Mouse (Mus musculus) heart, adult 2 months (tissue): Measurements from ENCODE around the gene Hsbp1. TPM values are rescaled to one million over a fixed set of nuclear protein-coding genes. Genes with fewer than 3 reads are reported as not detected.
A peak's percentile ranks its signal among the peaks of the same experiment; 100 is the strongest.
"Not testable (repeated sequence)": the region's sequence is repeated elsewhere in the genome, so short reads cannot be mapped to it uniquely, and the experiment has no call there.

Experiments used
- DNase-seq, 2 experiments: peaks; one replicate each; pipeline ENCODE4 v3.0.0; 2021
- H3K27ac ChIP-seq: fragments of 200-600 bp; 2 replicates; pipeline ENCODE4 v1.8.1; 2022
- H3K27me3 ChIP-seq: fragments of 200-500 bp; 2 replicates; pipeline ENCODE4 v1.6.1; 2012; ENCODE audit warnings: mild to moderate bottlenecking, low read length, inconsistent platforms, mixed read lengths; ENCODE audit not compliant: control insufficient read depth, insufficient read depth
- H3K36me3 ChIP-seq: fragments of 200-500 bp; 2 replicates; pipeline ENCODE4 v1.6.1; 2012; ENCODE audit warnings: low read length, inconsistent platforms; ENCODE audit not compliant: control insufficient read depth, insufficient read depth
- H3K4me1 ChIP-seq: fragments of 200-500 bp; 2 replicates; pipeline ENCODE4 v1.6.1; 2011; ENCODE audit warnings: low read length; ENCODE audit not compliant: control insufficient read depth, insufficient read depth
- H3K4me3 ChIP-seq: fragments of 200-600 bp; 2 replicates; pipeline ENCODE4 v1.8.1; 2022
- H3K79me2 ChIP-seq: fragments of 200-500 bp; replicated peaks from 2 replicates; pipeline ENCODE4 v1.6.1; 2012; ENCODE audit warnings: mild to moderate bottlenecking, inconsistent platforms, low read length, moderate library complexity, mixed read lengths; ENCODE audit not compliant: control insufficient read depth, insufficient read depth
- H3K9ac ChIP-seq: fragments of 200-500 bp; 2 replicates; pipeline ENCODE4 v1.6.1; 2012; ENCODE audit warnings: low read depth, mild to moderate bottlenecking, control low read depth, inconsistent platforms, low read length, mixed read lengths
- CTCF ChIP-seq: fragments of 200-600 bp; IDR thresholded peaks from 2 replicates; pipeline ENCODE4 v1.8.1; 2022; ENCODE audit warnings: antibody characterized with exemption, mild to moderate bottlenecking, moderate library complexity
- EP300 ChIP-seq: fragments of 200-500 bp; IDR thresholded peaks from 2 replicates; pipeline ENCODE4 v1.6.1; 2011; ENCODE audit warnings: low read depth, low read length, control low read depth; ENCODE audit not compliant: insufficient read depth
- POLR2A ChIP-seq: fragments of 200-500 bp; IDR thresholded peaks from 2 replicates; pipeline ENCODE4 v1.6.1; 2011; ENCODE audit warnings: mild to moderate bottlenecking, low read depth, low read length, control low read depth; ENCODE audit not compliant: insufficient read depth
- WGBS: fragments of 180-500 bp; shearing (Covaris S2); methylation state at CpG from one replicate; pipeline ENCODE4 v1.1.7; 2018; 5-methylcytosine and 5-hydroxymethylcytosine counted together
- intact Hi-C: fragments of 180-260 bp; cut with DNase I; formaldehyde crosslinking; loops from one replicate; pipeline ENCODE4 v1.15.1; 2025
- polyA plus RNA-seq: library from polyadenylated mRNA; depleted of rRNA; stranded (reverse); fragments of >200 nt; gene quantifications from 2 replicates; pipeline ENCODE4 v1.2.3, GENCODE M21; 2012
- total RNA-seq, 2 experiments: library from RNA; stranded (reverse); gene quantifications; 2 replicates each; pipeline ENCODE4 v1.2.3; 2021

Hsbp1 gene
- total and polyA plus RNA-seq, 3 experiments = 132 to 159 (median 148) TPM

DNA sequence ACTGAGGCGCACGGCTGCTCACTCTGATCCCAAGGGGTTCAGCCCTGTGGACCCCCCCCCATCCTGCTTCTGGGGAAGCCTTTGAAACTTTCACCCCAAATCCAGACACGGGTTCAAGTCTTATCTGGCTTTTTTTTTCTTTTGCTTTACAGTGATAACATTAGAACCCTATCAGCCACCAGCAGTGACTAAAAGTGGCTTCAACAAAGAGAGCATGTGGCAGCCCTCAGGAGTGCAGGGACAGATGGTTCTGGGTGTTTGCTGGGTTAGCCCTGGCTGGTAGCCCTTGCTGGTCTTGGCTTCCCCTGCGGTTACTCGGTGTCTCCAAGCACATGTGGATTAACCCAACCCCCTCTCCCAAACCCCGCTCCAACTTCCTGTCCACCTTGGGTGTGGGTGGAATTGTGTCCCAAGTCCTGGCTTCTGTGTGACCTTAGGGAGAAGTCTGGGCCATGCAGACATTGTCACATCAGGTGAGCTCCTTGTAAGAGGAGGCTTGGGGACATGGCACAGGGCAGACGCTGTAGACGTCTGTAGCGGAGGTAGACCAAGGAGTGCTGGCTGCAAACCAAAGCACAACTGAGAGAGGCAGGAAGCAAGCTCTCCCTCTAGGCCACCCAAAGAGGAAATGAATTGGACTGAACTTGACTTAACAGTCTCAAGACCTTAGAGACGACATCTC, 8.8 kb downstream of the Hsbp1 start:
- Histone ChIP-seq H3K27ac (no peak overlapping the region), H3K36me3 (no peaks in the 10 kb centered on the region), H3K27me3 (no peaks in the 10 kb centered on the region), H3K4me3 (no peak overlapping the region), H3K9ac (no peak overlapping the region), H3K79me2 (no peaks in the 10 kb centered on the region), H3K4me1 (peaks cover 2% of the 10 kb centered on the region)
- no peak for TF ChIP-seq POLR2A
- no peak for TF ChIP-seq EP300
- TF ChIP-seq CTCF = no peak
- 40% methylated on average over 10 of the region's 10 CpGs for WGBS
- intact Hi-C loops = no loop called here
- no peak for DNase-seq

DNA sequence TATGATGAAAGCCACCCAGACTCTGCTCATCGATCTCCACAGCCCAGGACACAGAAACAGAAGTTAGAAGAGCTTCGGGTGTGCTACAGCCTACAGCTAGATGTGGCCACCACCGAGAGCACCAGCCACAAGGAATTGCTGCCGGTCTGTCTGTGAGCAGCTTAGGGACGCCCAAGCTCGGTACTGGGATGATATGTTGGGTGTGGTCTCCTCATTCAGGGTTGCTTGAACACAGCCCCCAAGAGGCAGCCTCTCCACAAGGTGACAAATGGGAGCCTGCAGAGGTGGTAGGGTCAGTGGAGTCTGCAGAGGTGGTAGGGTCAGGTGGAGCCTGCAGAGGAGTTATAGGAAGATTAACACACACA, 9.4 kb downstream of the Hsbp1 start:
- Histone ChIP-seq H3K27ac (no peak overlapping the region), H3K79me2 (no peaks in the 10 kb centered on the region), H3K4me1 (peaks cover 2% of the 10 kb centered on the region), H3K4me3 (no peak overlapping the region), H3K36me3 (no peaks in the 10 kb centered on the region), H3K27me3 (no peaks in the 10 kb centered on the region), H3K9ac (no peak overlapping the region)
- intact Hi-C loops = no loop called here
- TF ChIP-seq EP300 (no peak), POLR2A (no peak), CTCF (no peak)
- DNase-seq = no peak
- WGBS = 69% methylated on average over 6 of the region's 6 CpGs

- H3K36me3 ChIP-seq, H3K4me1 ChIP-seq, H3K27me3 ChIP-seq, H3K4me3 ChIP-seq, DNase-seq, H3K27ac ChIP-seq, H3K9ac ChIP-seq, H3K79me2 ChIP-seq, intact Hi-C loops: not testable (repeated sequence)
- 56% methylated on average over 5 of the region's 5 CpGs for WGBS
- peak; percentile 45 for TF ChIP-seq CTCF
Measured at GRCm38 (mm10) chr8:119356631-119357030, 12.3 kb downstream of the Hsbp1 start.

- 81% methylated on average over 7 of the region's 7 CpGs for WGBS
- no peak overlapping the region for H3K9ac ChIP-seq
- peaks cover 2% of the 10 kb centered on the region for H3K4me1 ChIP-seq
- DNase-seq = no peak
- TF ChIP-seq CTCF (no peak), EP300 (no peak), POLR2A (no peak)
- no peaks in the 10 kb centered on the region for H3K36me3 ChIP-seq
- no peak overlapping the region for H3K27ac ChIP-seq
- no peak overlapping the region for H3K4me3 ChIP-seq
- intact Hi-C loops = no loop called here
- H3K27me3 ChIP-seq = no peaks in the 10 kb centered on the region
- no peaks in the 10 kb centered on the region for H3K79me2 ChIP-seq
Measured at GRCm38 (mm10) chr8:119358175-119358574, 13.9 kb downstream of the Hsbp1 start.

- no peaks in the 10 kb centered on the region for H3K36me3 ChIP-seq
- no peaks in the 10 kb centered on the region for H3K4me1 ChIP-seq
- no peaks in the 10 kb centered on the region for H3K79me2 ChIP-seq
- H3K27me3 ChIP-seq = no peaks in the 10 kb centered on the region
- no peak overlapping the region for H3K27ac ChIP-seq
- H3K4me3 ChIP-seq = no peak overlapping the region
- no peak overlapping the region for H3K9ac ChIP-seq
- intact Hi-C loops = no loop called here
- TF ChIP-seq EP300 (no peak), POLR2A (no peak), CTCF (peak; percentile 73)
- WGBS = 46% methylated on average over 14 of the region's 14 CpGs
- peak; percentile 26 to 74 for DNase-seq
Measured at GRCm38 (mm10) chr8:119358836-119359235, 14.5 kb downstream of the Hsbp1 start.

GRCm38 (mm10) chr8:119360686-119361295, 16.5 kb downstream of the Hsbp1 start:
- no peak for DNase-seq
- no peak overlapping the region for H3K4me3 ChIP-seq
- intact Hi-C loops = no loop called here
- TF ChIP-seq CTCF (no peak), EP300 (no peak), POLR2A (no peak)
- 61% methylated on average over 8 of the region's 8 CpGs for WGBS
- H3K79me2 ChIP-seq = no peaks in the 10 kb centered on the region
- H3K9ac ChIP-seq = no peak overlapping the region
- H3K27ac ChIP-seq = no peak overlapping the region
- no peaks in the 10 kb centered on the region for H3K4me1 ChIP-seq
- H3K36me3 ChIP-seq = no peaks in the 10 kb centered on the region
- H3K27me3 ChIP-seq = no peaks in the 10 kb centered on the region

- H3K27me3 ChIP-seq, H3K79me2 ChIP-seq, H3K27ac ChIP-seq, H3K4me1 ChIP-seq, H3K9ac ChIP-seq, DNase-seq, intact Hi-C loops, H3K36me3 ChIP-seq, H3K4me3 ChIP-seq: not testable (repeated sequence)
- 79% methylated on average over 9 of the region's 9 CpGs for WGBS
Measured at GRCm38 (mm10) chr8:119374716-119375115, 30.4 kb downstream of the Hsbp1 start.
